Mouse (Mus musculus): Measurements from ENCODE around the gene Rps15. TPM values are rescaled to one million over a fixed set of nuclear protein-coding genes. Genes with fewer than 3 reads are reported as not detected.

Gene Rps15
- total and polyA plus RNA-seq, 2 experiments from 2014 or later = 499 to 1,030 TPM

GRCm38 (mm10) chr10:80324120-80325037 lies 32.1 kb downstream of the Rps15 start:
- H3K27me3 ChIP-seq (ENCODE audit: control insufficient read depth, insufficient read depth, low read length) = no peaks in the 10 kb centered on the region
- no peaks in the 10 kb centered on the region for H3K9me3 ChIP-seq (replicated peaks; ENCODE audit: control insufficient read depth, low read length)
- no peak overlapping the region for H3K4me3 ChIP-seq (ENCODE audit: low read depth, low read length)
- TF ChIP-seq CTCF (IDR thresholded peaks at IDR 0.05; ENCODE audit: low read depth) (no peak), EP300 (IDR thresholded peaks at IDR 0.05; ENCODE audit: low read depth) (no peak)
- 0 out of 2 replicates have a peak overlapping the region, but pooled peaks have one; percentile 41 for H3K9ac ChIP-seq (replicated peaks; ENCODE audit: low read depth, low read length)
- H3K27ac ChIP-seq (ENCODE audit: low read depth) = no peak overlapping the region
- DNase-seq (ENCODE audit: low spot score) (no peak), ATAC-seq (ENCODE audit: insufficient read depth, low read depth) (no peak)
- H3K4me2 ChIP-seq (ENCODE audit: low read depth, low read length) = peak overlapping the region; percentile 87
- 78% methylated on average over 17 of the region's 17 CpGs for WGBS
- peaks cover 15% of the 10 kb centered on the region for H3K4me1 ChIP-seq (ENCODE audit: control insufficient read depth, insufficient read depth)
- no peaks in the 10 kb centered on the region for H3K36me3 ChIP-seq (replicated peaks; ENCODE audit: control insufficient read depth, insufficient read depth, low read length)

- 80% methylated on average over 21 of the region's 21 CpGs for WGBS
- no peaks in the 10 kb centered on the region for H3K36me3 ChIP-seq (replicated peaks; ENCODE audit: control insufficient read depth, insufficient read depth, low read length)
- H3K4me1 ChIP-seq (ENCODE audit: control insufficient read depth, insufficient read depth) = peaks cover 13% of the 10 kb centered on the region
- no peaks in the 10 kb centered on the region for H3K9me3 ChIP-seq (replicated peaks; ENCODE audit: control insufficient read depth, low read length)
- no peak overlapping the region for H3K27ac ChIP-seq (ENCODE audit: low read depth)
- H3K9ac ChIP-seq (replicated peaks; ENCODE audit: low read depth, low read length) = no peak overlapping the region
- no peak for ATAC-seq (ENCODE audit: insufficient read depth, low read depth)
- H3K4me2 ChIP-seq (ENCODE audit: low read depth, low read length) = no peak overlapping the region
- no peaks in the 10 kb centered on the region for H3K27me3 ChIP-seq (ENCODE audit: control insufficient read depth, insufficient read depth, low read length)
- TF ChIP-seq CTCF (IDR thresholded peaks at IDR 0.05; ENCODE audit: low read depth) (no peak), EP300 (IDR thresholded peaks at IDR 0.05; ENCODE audit: low read depth) (no peak)
- H3K4me3 ChIP-seq (ENCODE audit: low read depth, low read length) = no peak overlapping the region
- DNase-seq (ENCODE audit: low spot score) = no peak
Measured at GRCm38 (mm10) chr10:80325045-80325444, 32.8 kb downstream of the Rps15 start.

GRCm38 (mm10) chr10:80329273-80330081 lies 37.2 kb downstream of the Rps15 start, which contains the start of the genes Pcsk4 and Reep6:
TSS of gene Pcsk4 (minus strand) at chr10:80329498.
TSS of gene Reep6 (plus strand) at chr10:80329953.
- peak; percentile 95 for ATAC-seq (ENCODE audit: insufficient read depth, low read depth)
- H3K36me3 ChIP-seq (replicated peaks; ENCODE audit: control insufficient read depth, insufficient read depth, low read length) = no peaks in the 10 kb centered on the region
- no peak within 1 kb of the TSS for H3K27ac ChIP-seq (ENCODE audit: low read depth)
- peak within 1 kb of the TSS; percentile 33 for H3K4me3 ChIP-seq (ENCODE audit: low read depth, low read length)
- peak; percentile 96 for DNase-seq (ENCODE audit: low spot score)
- peaks cover 4% of the 10 kb centered on the region; the same call in 1 of the 2 replicates for H3K4me1 ChIP-seq (ENCODE audit: control insufficient read depth, insufficient read depth)
- H3K4me2 ChIP-seq (ENCODE audit: low read depth, low read length) = peak within 1 kb of the TSS; percentile 62
- TF ChIP-seq CTCF (IDR thresholded peaks at IDR 0.05; ENCODE audit: low read depth) (no peak), EP300 (IDR thresholded peaks at IDR 0.05; ENCODE audit: low read depth) (no peak)
- peaks cover 35% of the 10 kb centered on the region for H3K27me3 ChIP-seq (ENCODE audit: control insufficient read depth, insufficient read depth, low read length)
- H3K9me3 ChIP-seq (replicated peaks; ENCODE audit: control insufficient read depth, low read length) = no peaks in the 10 kb centered on the region
- no peak within 1 kb of the TSS for H3K9ac ChIP-seq (replicated peaks; ENCODE audit: low read depth, low read length)
- WGBS = 7% methylated on average over 35 of the region's 36 CpGs

GRCm38 (mm10) chr10:80330084-80330483 lies 37.8 kb downstream of the Rps15 start:
- TF ChIP-seq EP300 (IDR thresholded peaks at IDR 0.05; ENCODE audit: low read depth) (no peak), CTCF (IDR thresholded peaks at IDR 0.05; ENCODE audit: low read depth) (no peak)
- 2% methylated on average over 41 of the region's 41 CpGs for WGBS
- Histone ChIP-seq H3K27ac (ENCODE audit: low read depth) (no peak overlapping the region), H3K36me3 (replicated peaks; ENCODE audit: control insufficient read depth, insufficient read depth, low read length) (no peaks in the 10 kb centered on the region), H3K4me1 (ENCODE audit: control insufficient read depth, insufficient read depth) (peaks cover 4% of the 10 kb centered on the region; the same call in 1 of the 2 replicates), H3K4me3 (ENCODE audit: low read depth, low read length) (peak overlapping the region; percentile 33), H3K27me3 (ENCODE audit: control insufficient read depth, insufficient read depth, low read length) (peaks cover 37% of the 10 kb centered on the region), H3K9me3 (replicated peaks; ENCODE audit: control insufficient read depth, low read length) (no peaks in the 10 kb centered on the region), H3K9ac (replicated peaks; ENCODE audit: low read depth, low read length) (no peak overlapping the region), H3K4me2 (ENCODE audit: low read depth, low read length) (peak overlapping the region; percentile 62)
- DNase-seq (ENCODE audit: low spot score) (no peak), ATAC-seq (ENCODE audit: insufficient read depth, low read depth) (no peak)

GRCm38 (mm10) chr10:80330888-80331287 lies 38.6 kb downstream of the Rps15 start:
- H3K4me2 ChIP-seq (ENCODE audit: low read depth, low read length) = no peak overlapping the region
- WGBS = 48% methylated on average over 2 of the region's 2 CpGs
- ATAC-seq (ENCODE audit: insufficient read depth, low read depth) = no peak
- no peak for DNase-seq (ENCODE audit: low spot score)
- peaks cover 4% of the 10 kb centered on the region; the same call in 1 of the 2 replicates for H3K4me1 ChIP-seq (ENCODE audit: control insufficient read depth, insufficient read depth)
- no peaks in the 10 kb centered on the region for H3K9me3 ChIP-seq (replicated peaks; ENCODE audit: control insufficient read depth, low read length)
- H3K4me3 ChIP-seq (ENCODE audit: low read depth, low read length) = no peak overlapping the region
- no peak overlapping the region for H3K27ac ChIP-seq (ENCODE audit: low read depth)
- H3K9ac ChIP-seq (replicated peaks; ENCODE audit: low read depth, low read length) = no peak overlapping the region
- no peaks in the 10 kb centered on the region for H3K36me3 ChIP-seq (replicated peaks; ENCODE audit: control insufficient read depth, insufficient read depth, low read length)
- TF ChIP-seq CTCF (IDR thresholded peaks at IDR 0.05; ENCODE audit: low read depth) (no peak), EP300 (IDR thresholded peaks at IDR 0.05; ENCODE audit: low read depth) (no peak)
- H3K27me3 ChIP-seq (ENCODE audit: control insufficient read depth, insufficient read depth, low read length) = peaks cover 37% of the 10 kb centered on the region

Data from heart, postnatal 0 days (tissue).